Mouse (Mus musculus) urinary bladder, adult 2 months (tissue): ENCODE measurements around the gene Smok3c. TPM values are rescaled to one million over a fixed set of nuclear protein-coding genes. Genes with fewer than 3 reads are reported as not detected.
"Not testable (repeated sequence)": the region's sequence is repeated elsewhere in the genome, so short reads cannot be mapped to it uniquely, and the experiment has no call there.

Experiments used
- DNase-seq: peaks from one replicate; pipeline ENCODE4 v3.0.0; 2022; ENCODE audit warnings: low spot score
- polyA plus RNA-seq: library from polyadenylated mRNA; depleted of rRNA; stranded (reverse); fragments of >200 nt; gene quantifications from 2 replicates; pipeline ENCODE4 v1.2.3, GENCODE M21; 2012; rRNA removed

The Smok3c gene
- polyA plus RNA-seq, 1 experiment, result not detected

GRCm38 (mm10) chr5:138094474-138094873, 41.5 kb downstream of the Smok3c start:
- no peak for DNase-seq

GRCm38 (mm10) chr5:138104976-138105375, 52.0 kb downstream of the Smok3c start:
- no peak for DNase-seq

- no peak for DNase-seq
Measured at GRCm38 (mm10) chr5:138107130-138107529, 54.1 kb downstream of the Smok3c start.

DNA sequence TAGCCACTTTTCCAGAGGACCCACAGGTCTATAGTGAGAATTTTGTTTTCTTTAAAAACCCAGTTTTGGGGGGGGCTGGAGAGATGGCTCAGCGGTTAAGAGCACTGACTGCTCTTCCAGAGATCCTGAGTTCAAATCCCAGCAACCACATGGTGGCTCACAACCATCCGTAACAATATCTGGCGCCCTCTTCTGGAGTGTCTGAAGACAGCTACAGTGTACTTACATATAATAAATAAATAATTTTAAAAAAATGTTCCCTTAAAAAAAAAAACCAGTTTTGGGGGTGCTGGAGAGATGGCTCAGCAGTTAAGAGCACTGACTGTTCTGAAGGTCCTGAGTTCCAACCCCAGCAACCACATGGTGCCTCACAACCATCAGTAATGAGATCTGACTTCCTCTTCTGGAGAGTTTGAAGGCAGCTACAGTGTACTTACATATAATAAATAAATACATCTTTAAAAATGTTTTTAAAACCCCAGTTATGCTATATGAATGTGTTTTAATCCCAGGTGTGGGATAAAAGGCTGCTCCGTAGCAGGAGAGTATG, 56.9 kb downstream of the Smok3c start:
- DNase-seq, result not testable (repeated sequence)

Other genes with a start within 250 kb of the Smok3c start
- 26.0 and 31.2 TPM in 2 replicates for gene Pilra, start 216.9 kb upstream of the Smok3c start, polyA plus RNA-seq
- 3.6 and 5.3 TPM in 2 replicates for gene Pilrb1, start 195.1 kb upstream of the Smok3c start, polyA plus RNA-seq
- gene Pilrb2, start 181.4 kb upstream of the Smok3c start, polyA plus RNA-seq, result 3.2 and 4.2 TPM in 2 replicates
- gene Cyp3a13, start 131.6 kb upstream of the Smok3c start, polyA plus RNA-seq, result 0.56 TPM in 2 replicates
- 1.0 and 1.5 TPM in 2 replicates for gene Gjc3, start 90.1 kb upstream of the Smok3c start, polyA plus RNA-seq
- gene Azgp1, start 71.7 kb upstream of the Smok3c start, polyA plus RNA-seq, result 2.1 and 2.9 TPM in 2 replicates
- gene Smok3a, start 31.9 kb upstream of the Smok3c start, polyA plus RNA-seq, result not detected in 2 replicates
- gene Smok3b, start 31.8 kb upstream of the Smok3c start, polyA plus RNA-seq, result not detected in 2 replicates
- gene Zkscan1, start 31.9 kb downstream of the Smok3c start, polyA plus RNA-seq, result 10.2 and 13.2 TPM in 2 replicates
- 21.6 and 24.9 TPM in 2 replicates for gene Zscan21, start 63.7 kb downstream of the Smok3c start, polyA plus RNA-seq
- gene Zfp113, start 102.5 kb downstream of the Smok3c start, polyA plus RNA-seq, result 5.2 and 6.0 TPM in 2 replicates
- 104 and 109 TPM in 2 replicates for gene Cops6, start 107.9 kb downstream of the Smok3c start, polyA plus RNA-seq
- gene Ap4m1, start 118.8 kb downstream of the Smok3c start, polyA plus RNA-seq, result 29.6 and 31.1 TPM in 2 replicates
- 26.9 and 29.7 TPM in 2 replicates for gene Mcm7, start 119.2 kb downstream of the Smok3c start, polyA plus RNA-seq
- gene Taf6, start 134.3 kb downstream of the Smok3c start, polyA plus RNA-seq, result 39.4 and 47.3 TPM in 2 replicates
- 22.1 and 24.2 TPM in 2 replicates for gene Cnpy4, start 134.3 kb downstream of the Smok3c start, polyA plus RNA-seq
- gene Mblac1, start 141.1 kb downstream of the Smok3c start, polyA plus RNA-seq, result 5.3 and 5.8 TPM in 2 replicates
- gene Nxpe5, start 172.7 kb downstream of the Smok3c start, polyA plus RNA-seq, result 1.4 and 1.6 TPM in 2 replicates
- gene Lamtor4, start 202.3 kb downstream of the Smok3c start, polyA plus RNA-seq, result 121 and 136 TPM in 2 replicates
- 33.8 and 42.4 TPM in 2 replicates for gene BC037034, start 210.8 kb downstream of the Smok3c start, polyA plus RNA-seq
- 1.7 and 2.1 TPM in 2 replicates for gene Gal3st4, start 219.6 kb downstream of the Smok3c start, polyA plus RNA-seq
- gene Gm43720, start 226.8 kb downstream of the Smok3c start, polyA plus RNA-seq, result 0.01 TPM in 1 of 2 replicates, not detected in the other
- 15.4 and 21.8 TPM in 2 replicates for gene Gpc2, start 226.8 kb downstream of the Smok3c start, polyA plus RNA-seq
- gene Stag3, start 227.0 kb downstream of the Smok3c start, polyA plus RNA-seq, result 2.8 and 3.3 TPM in 2 replicates